Mouse (Mus musculus) CH12.LX (cell line): Measurements from ENCODE around the gene Spats2.

ENCODE experiments used
- CTCF ChIP-seq, 2 experiments: IDR thresholded peaks in 1 of 2; conservative IDR thresholded peaks in 1 of 2; 2 replicates each; pipeline ENCODE4 v1.5.1; 2011 to 2012; ENCODE audit warnings: low read depth in 2 of 2, low read length in 2 of 2, improper control_type of control experiment in 1 of 2, inconsistent platforms in 1 of 2, mild to moderate bottlenecking in 1 of 2, moderate library complexity in 1 of 2
- MAFK ChIP-seq: IDR thresholded peaks from 2 replicates; pipeline ENCODE4 v1.6.1; 2011; ENCODE audit warnings: low read length, improper control_type of control experiment; ENCODE audit not compliant: insufficient replicate concordance

GRCm38 (mm10) chr15:99172131-99172530, 46.4 kb downstream of the Spats2 start:
- TF ChIP-seq CTCF (conservative IDR thresholded peaks at IDR 0.05 in 1 of 2, IDR thresholded peaks at IDR 0.05 in 1 of 2; ENCODE audit: low read depth in 2 of 2, low read length in 2 of 2) (no peak), MAFK (no peak)
